Mouse (Mus musculus) hindbrain, embryonic 11.5 days (tissue): Measurements from ENCODE around the gene Jaml. TPM values are rescaled to one million over a fixed set of nuclear protein-coding genes. Genes with fewer than 3 reads are reported as not detected.
"Not testable (repeated sequence)": the region's sequence is repeated elsewhere in the genome, so short reads cannot be mapped to it uniquely, and the experiment has no call there.

Experiments
- ATAC-seq: fragments of 200-750 bp; cut with Nextera tagmentation; 2 replicates; pipeline ENCODE4 v1.8.0; 2017; ENCODE audit warnings: mild to moderate bottlenecking, moderate TSS enrichment, moderate library complexity; ENCODE audit not compliant: low FRiP score
- DNase-seq: peaks from one replicate; pipeline ENCODE4 v3.0.0-alpha.2; 2015; ENCODE audit warnings: low spot score
- H3K27ac ChIP-seq: fragments of 300-500 bp; sonication (generic); 2 replicates; pipeline ENCODE4 v1.5.1; 2014; ENCODE audit warnings: mild to moderate bottlenecking, low read depth, low read length
- H3K27me3 ChIP-seq: fragments of 300-500 bp; sonication (generic); 2 replicates; pipeline ENCODE4 v1.6.1; 2014; ENCODE audit warnings: mild to moderate bottlenecking, low read length, moderate library complexity, mixed read lengths; ENCODE audit not compliant: control insufficient read depth, insufficient read depth
- H3K36me3 ChIP-seq: fragments of 300-500 bp; sonication (generic); 2 replicates; pipeline ENCODE4 v1.6.1; 2014; ENCODE audit warnings: mild to moderate bottlenecking, low read length, moderate library complexity, mixed read lengths; ENCODE audit not compliant: control insufficient read depth, insufficient read depth
- H3K4me1 ChIP-seq: fragments of 300-500 bp; sonication (generic); replicated peaks from 2 replicates; pipeline ENCODE4 v1.6.1; 2014; ENCODE audit warnings: low read length, mixed read lengths; ENCODE audit not compliant: control insufficient read depth, insufficient read depth
- H3K4me2 ChIP-seq: fragments of 300-500 bp; sonication (generic); replicated peaks from 2 replicates; pipeline ENCODE4 v1.6.1; 2014; ENCODE audit warnings: mild to moderate bottlenecking, low read depth, low read length
- H3K4me3 ChIP-seq: fragments of 300-500 bp; sonication (generic); 2 replicates; pipeline ENCODE4 v1.5.1; 2014; ENCODE audit warnings: low read depth, low read length
- H3K9ac ChIP-seq: fragments of 300-500 bp; sonication (generic); 2 replicates; pipeline ENCODE4 v1.6.1; 2014; ENCODE audit warnings: low read depth, low read length
- H3K9me3 ChIP-seq: fragments of 300-500 bp; sonication (generic); 2 replicates; pipeline ENCODE4 v1.6.1; 2016; ENCODE audit warnings: low read length; ENCODE audit not compliant: control insufficient read depth
- WGBS: fragments of 180-500 bp; shearing (Covaris S2); extraction: QIAGEN DNeasy Blood & Tissue Kit; methylation state at CpG from one replicate; pipeline ENCODE4 v1.1.7; 2014; 5-methylcytosine and 5-hydroxymethylcytosine counted together
- polyA plus RNA-seq: library from polyadenylated mRNA; unstranded; fragments of >200 nt; fragmentation: Nextera tagmentation; extraction: Ambion mirVana; gene quantifications from 2 replicates; pipeline ENCODE4 v1.2.1, GENCODE M21; 2014

The Jaml gene
- polyA plus RNA-seq, result 0.31 and 0.36 TPM in 2 replicates

DNA sequence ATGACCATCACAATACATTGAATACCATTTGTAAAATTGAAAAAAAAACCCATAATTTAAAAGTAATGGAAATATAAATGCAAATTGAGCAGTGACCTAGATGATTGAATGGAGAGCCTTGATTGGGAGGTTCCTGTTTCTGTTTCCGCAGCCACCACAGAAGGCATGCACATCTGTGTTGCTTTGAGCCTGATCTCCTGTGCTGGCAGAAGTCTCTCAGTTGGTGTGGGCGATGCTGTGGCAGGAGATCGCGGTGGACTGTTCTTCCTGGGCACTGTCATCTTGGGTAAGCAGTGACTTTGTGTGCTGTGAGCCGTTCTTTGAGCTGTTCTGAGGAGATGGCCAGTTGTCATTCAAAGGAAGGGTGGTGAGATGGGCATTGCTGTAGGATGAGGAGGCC, at the start of gene Jaml:
Gene Jaml, plus strand, starts transcription at position 173 of the 400 bp plus-strand sequence.
- Histone ChIP-seq H3K36me3 (no peaks in the 10 kb centered on the region), H3K9ac (no peak within 1 kb of the TSS), H3K4me1 (no peaks in the 10 kb centered on the region), H3K4me2 (no peak within 1 kb of the TSS), H3K27me3 (no peaks in the 10 kb centered on the region), H3K27ac (no peak within 1 kb of the TSS), H3K4me3 (no peak within 1 kb of the TSS), H3K9me3 (no peaks in the 10 kb centered on the region)
- 88% methylated on average over 5 of the region's 5 CpGs for WGBS
- ATAC-seq (no peak), DNase-seq (no peak)

DNA sequence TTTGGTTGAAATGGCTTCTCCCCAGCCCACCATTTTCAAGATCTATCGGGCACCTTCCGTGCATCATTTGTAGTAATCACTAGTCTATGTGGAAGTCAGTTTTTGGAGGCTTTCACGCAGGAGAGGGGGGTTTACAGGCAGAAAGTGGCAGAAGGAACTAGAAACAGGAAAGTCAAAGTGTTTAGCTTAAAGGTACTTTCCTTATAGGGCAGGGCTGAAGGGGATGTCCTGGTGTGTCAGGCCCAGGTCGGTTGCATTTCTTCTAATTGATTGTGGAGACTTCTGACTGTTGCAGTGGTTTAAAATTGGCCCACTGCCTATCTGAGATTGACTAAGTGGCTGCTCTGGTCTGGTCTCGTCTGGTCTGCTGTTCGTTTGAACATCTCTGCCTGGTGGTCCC, 48.6 kb upstream of the Jaml start:
- Histone ChIP-seq H3K4me1 (no peaks in the 10 kb centered on the region), H3K9me3 (no peaks in the 10 kb centered on the region), H3K4me2 (no peak overlapping the region), H3K9ac (no peak overlapping the region), H3K4me3 (no peak overlapping the region), H3K36me3 (no peaks in the 10 kb centered on the region), H3K27ac (no peak overlapping the region), H3K27me3 (no peaks in the 10 kb centered on the region)
- DNase-seq (no peak), ATAC-seq (no peak)
- 74% methylated on average over 6 of the region's 6 CpGs for WGBS

- no peak overlapping the region for H3K9ac ChIP-seq
- ATAC-seq (no peak), DNase-seq (no peak)
- H3K9me3 ChIP-seq, result no peaks in the 10 kb centered on the region
- no peak overlapping the region for H3K4me2 ChIP-seq
- H3K4me3 ChIP-seq, result no peak overlapping the region
- no peaks in the 10 kb centered on the region for H3K27me3 ChIP-seq
- H3K36me3 ChIP-seq, result no peaks in the 10 kb centered on the region
- 81% methylated on average over 2 of the region's 2 CpGs for WGBS
- no peak overlapping the region for H3K27ac ChIP-seq
- H3K4me1 ChIP-seq, result no peaks in the 10 kb centered on the region
These were observed 46.7 kb upstream of the Jaml start for GRCm38 (mm10) chr9:45032261-45032660.

DNA sequence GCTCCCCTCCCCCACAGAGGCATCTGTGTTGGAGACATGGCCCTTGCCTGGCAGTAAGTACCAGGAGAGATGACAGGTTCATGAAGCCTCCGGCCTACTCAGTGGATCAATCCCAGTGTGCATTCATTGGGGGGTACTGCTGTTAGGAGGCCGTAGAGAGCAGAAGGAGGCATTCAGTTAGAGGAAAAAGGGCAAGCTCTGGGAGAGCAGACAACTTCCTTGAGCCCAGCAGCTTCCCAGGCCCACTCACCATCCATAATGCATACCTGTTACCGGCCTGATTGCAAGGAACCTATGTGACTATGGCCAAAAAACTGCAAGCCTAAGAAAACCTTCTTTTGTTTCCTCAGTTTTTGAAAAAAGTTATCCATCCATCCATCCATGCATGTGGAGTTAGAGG, 44.5 kb upstream of the Jaml start:
- no peak for DNase-seq
- H3K36me3 ChIP-seq, result no peaks in the 10 kb centered on the region
- H3K4me3 ChIP-seq, result no peak overlapping the region
- H3K9me3 ChIP-seq, result no peaks in the 10 kb centered on the region
- no peak overlapping the region for H3K4me2 ChIP-seq
- 84% methylated on average over 3 of the region's 3 CpGs for WGBS
- ATAC-seq, result no peak
- no peaks in the 10 kb centered on the region for H3K4me1 ChIP-seq
- no peaks in the 10 kb centered on the region; the same call in 1 of the 2 replicates for H3K27me3 ChIP-seq
- no peak overlapping the region for H3K27ac ChIP-seq
- H3K9ac ChIP-seq, result no peak overlapping the region

GRCm38 (mm10) chr9:45037803-45038202, 41.2 kb upstream of the Jaml start:
- ATAC-seq, result not testable (repeated sequence)

DNA sequence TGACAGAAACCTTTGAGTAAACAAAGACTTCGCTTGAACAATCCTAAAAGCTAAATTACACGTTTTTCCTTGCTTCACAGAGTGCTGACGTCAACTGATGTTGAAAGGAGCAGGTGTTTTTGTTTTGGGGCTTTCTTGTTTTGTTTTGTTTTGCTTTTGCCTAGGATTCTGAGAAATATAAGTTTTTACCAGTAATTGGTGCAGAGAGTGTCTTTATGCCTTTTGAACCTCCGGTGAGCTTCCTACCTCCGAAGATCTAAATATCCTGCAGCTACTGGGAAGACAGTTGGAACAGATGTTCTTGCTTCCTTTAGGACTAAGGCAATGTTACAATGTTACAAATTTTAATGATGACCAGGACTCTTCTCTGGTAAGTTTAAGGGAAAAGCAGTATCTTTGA, 39.5 kb upstream of the Jaml start, which contains the start of gene Mpzl2:
Gene Mpzl2, plus strand, starts transcription at position 301 of the 400 bp plus-strand sequence.
- H3K4me1 ChIP-seq, result no peaks in the 10 kb centered on the region
- DNase-seq (no peak), ATAC-seq (no peak)
- 66% methylated on average over 5 of the region's 5 CpGs for WGBS
- H3K4me2 ChIP-seq, result no peak within 1 kb of the TSS
- H3K27me3 ChIP-seq, result peaks cover 43% of the 10 kb centered on the region
- H3K9ac ChIP-seq, result no peak within 1 kb of the TSS
- H3K27ac ChIP-seq, result no peak within 1 kb of the TSS
- no peak within 1 kb of the TSS for H3K4me3 ChIP-seq
- no peaks in the 10 kb centered on the region for H3K9me3 ChIP-seq
- H3K36me3 ChIP-seq, result no peaks in the 10 kb centered on the region

More at GRCm38 (mm10) chr9:45037803-45038202, 41.2 kb upstream of the Jaml start:
- not testable (repeated sequence) for H3K27ac ChIP-seq, H3K9me3 ChIP-seq, H3K4me1 ChIP-seq, DNase-seq, H3K9ac ChIP-seq, H3K36me3 ChIP-seq, H3K4me2 ChIP-seq, H3K4me3 ChIP-seq
- WGBS, result 84% methylated on average over 1 of the region's 1 CpGs
- peaks cover 30% of the 10 kb centered on the region for H3K27me3 ChIP-seq

DNA sequence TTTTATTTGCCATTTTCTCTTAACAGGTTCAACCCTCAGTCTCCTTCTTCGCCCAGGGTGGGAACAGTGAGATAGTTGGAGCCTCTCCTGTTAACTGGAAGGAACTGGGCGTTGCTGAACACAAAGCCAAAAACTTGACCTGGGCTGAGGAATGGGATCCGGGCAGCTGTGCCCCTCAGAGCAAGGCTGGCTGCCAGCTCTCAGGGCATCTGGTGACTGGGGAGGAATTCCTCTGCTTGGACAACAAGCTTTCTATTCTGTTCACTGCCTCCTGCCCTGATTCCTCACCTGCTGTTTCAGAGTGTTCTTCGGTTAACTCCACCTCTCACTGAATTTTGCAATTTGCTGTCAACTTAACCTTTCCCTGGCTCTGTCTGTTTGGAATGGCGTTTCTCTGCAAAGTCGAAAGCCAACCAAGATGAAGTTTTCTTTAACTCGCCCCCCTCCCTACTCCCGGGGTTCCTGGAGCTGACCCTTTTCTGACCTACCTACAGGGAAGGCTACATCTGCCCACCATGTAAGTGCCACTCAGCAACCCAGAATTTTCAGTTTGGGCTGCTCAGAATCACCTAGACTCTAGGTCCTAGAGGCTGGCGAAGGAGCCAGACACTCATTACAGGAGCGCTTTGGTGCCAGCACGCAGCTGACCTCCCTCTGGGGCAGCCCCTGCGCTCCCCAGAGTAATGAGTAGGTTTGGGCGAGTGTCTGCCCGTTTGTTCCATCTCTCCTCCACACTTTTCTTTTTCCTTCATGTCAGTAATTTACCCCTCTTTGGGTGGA, 38.7 kb upstream of the Jaml start:
- Histone ChIP-seq H3K4me2 (no peak overlapping the region), H3K27me3 (peaks cover 43% of the 10 kb centered on the region), H3K4me1 (no peaks in the 10 kb centered on the region), H3K36me3 (no peaks in the 10 kb centered on the region), H3K27ac (no peak overlapping the region), H3K9me3 (no peaks in the 10 kb centered on the region), H3K9ac (no peak overlapping the region), H3K4me3 (no peak overlapping the region)
- ATAC-seq, result no peak
- DNase-seq, result no peak
- 13% methylated on average over 14 of the region's 14 CpGs for WGBS

GRCm38 (mm10) chr9:45041131-45041838, 37.7 kb upstream of the Jaml start:
- Histone ChIP-seq H3K36me3 (no peaks in the 10 kb centered on the region), H3K4me1 (no peaks in the 10 kb centered on the region), H3K4me3 (no peak overlapping the region), H3K9ac (no peak overlapping the region), H3K27ac (no peak overlapping the region), H3K27me3 (peaks cover 43% of the 10 kb centered on the region), H3K4me2 (no peak overlapping the region), H3K9me3 (no peaks in the 10 kb centered on the region)
- DNase-seq (peak; percentile 35), ATAC-seq (no peak)
- 42% methylated on average over 17 of the region's 17 CpGs for WGBS
